Mouse (Mus musculus) forebrain, embryonic 14.5 days (tissue): ENCODE measurements around the gene Psmb7. TPM values are rescaled to one million over a fixed set of nuclear protein-coding genes. Genes with fewer than 3 reads are reported as not detected.
A peak's percentile ranks its signal among the peaks of the same experiment; 100 is the strongest.

ENCODE experiments used
- ATAC-seq: fragments of 200-750 bp; cut with Nextera tagmentation; 2 replicates; pipeline ENCODE4 v1.8.0; 2017; ENCODE audit warnings: mild to moderate bottlenecking, moderate library complexity
- DNase-seq: peaks from one replicate; pipeline ENCODE4 v3.0.0-alpha.2; 2015; ENCODE audit warnings: low spot score
- H3K27ac ChIP-seq: fragments of 300-500 bp; sonication (generic); 2 replicates; pipeline ENCODE4 v1.5.1; 2014; ENCODE audit warnings: low read depth, mild to moderate bottlenecking, control low read depth, low read length, moderate library complexity
- H3K27me3 ChIP-seq: fragments of 300-500 bp; sonication (generic); replicated peaks from 2 replicates; pipeline ENCODE4 v1.6.1; 2014; ENCODE audit warnings: low read length, control low read depth, mixed read lengths; ENCODE audit not compliant: control insufficient read depth, insufficient read depth
- H3K36me3 ChIP-seq: fragments of 300-500 bp; sonication (generic); 2 replicates; pipeline ENCODE4 v1.6.1; 2014; ENCODE audit warnings: low read length, control low read depth; ENCODE audit not compliant: control insufficient read depth, insufficient read depth
- H3K4me1 ChIP-seq: fragments of 300-500 bp; sonication (generic); 2 replicates; pipeline ENCODE4 v1.6.1; 2014; ENCODE audit warnings: antibody characterized with exemption, low read length, control low read depth; ENCODE audit not compliant: control insufficient read depth, insufficient read depth
- H3K4me2 ChIP-seq: fragments of 300-500 bp; sonication (generic); 2 replicates; pipeline ENCODE4 v1.6.1; 2014; ENCODE audit warnings: mild to moderate bottlenecking, control low read depth, low read length
- H3K4me3 ChIP-seq: fragments of 300-500 bp; sonication (generic); 2 replicates; pipeline ENCODE4 v1.5.1; 2014; ENCODE audit warnings: low read depth, low read length, control low read depth
- H3K9ac ChIP-seq: fragments of 300-500 bp; sonication (generic); 2 replicates; pipeline ENCODE4 v1.6.1; 2014; ENCODE audit warnings: mild to moderate bottlenecking, low read length, control low read depth, moderate library complexity
- H3K9me3 ChIP-seq: fragments of 300-500 bp; sonication (generic); replicated peaks from 2 replicates; pipeline ENCODE4 v1.6.1; 2016; ENCODE audit warnings: low read length, control low read depth, mixed read lengths; ENCODE audit not compliant: control insufficient read depth
- WGBS: fragments of 180-500 bp; shearing (Covaris S2); extraction: QIAGEN DNeasy Blood & Tissue Kit; methylation state at CpG from one replicate; pipeline ENCODE4 v1.1.7; 2014; 5-methylcytosine and 5-hydroxymethylcytosine counted together
- polyA plus RNA-seq: library from polyadenylated mRNA; unstranded; fragments of >200 nt; fragmentation: Nextera tagmentation; extraction: Ambion mirVana; gene quantifications from 2 replicates; pipeline ENCODE4 v1.2.1, GENCODE M21; 2014

Psmb7 gene
- polyA plus RNA-seq, 1 experiment from 2014 or later, result 382 TPM

GRCm38 (mm10) chr2:38675366-38675969, 31.6 kb upstream of the Psmb7 start:
- H3K27ac ChIP-seq, result no peak overlapping the region
- H3K4me2 ChIP-seq, result no peak overlapping the region
- H3K9me3 ChIP-seq, result no peaks in the 10 kb centered on the region
- H3K4me3 ChIP-seq, result no peak overlapping the region
- no peaks in the 10 kb centered on the region for H3K36me3 ChIP-seq
- H3K4me1 ChIP-seq, result no peaks in the 10 kb centered on the region
- no peak overlapping the region for H3K9ac ChIP-seq
- H3K27me3 ChIP-seq, result no peaks in the 10 kb centered on the region
- DNase-seq (no peak), ATAC-seq (no peak)
- WGBS, result 63% methylated on average over 9 of the region's 9 CpGs

GRCm38 (mm10) chr2:38672496-38672895, 28.6 kb upstream of the Psmb7 start:
- H3K4me3 ChIP-seq, result no peak overlapping the region
- no peaks in the 10 kb centered on the region for H3K36me3 ChIP-seq
- no peak overlapping the region for H3K9ac ChIP-seq
- no peak overlapping the region for H3K4me2 ChIP-seq
- DNase-seq (no peak), ATAC-seq (no peak)
- H3K27ac ChIP-seq, result no peak overlapping the region
- H3K9me3 ChIP-seq, result no peaks in the 10 kb centered on the region
- WGBS, result 68% methylated on average over 11 of the region's 11 CpGs
- H3K27me3 ChIP-seq, result no peaks in the 10 kb centered on the region
- no peaks in the 10 kb centered on the region for H3K4me1 ChIP-seq

DNA sequence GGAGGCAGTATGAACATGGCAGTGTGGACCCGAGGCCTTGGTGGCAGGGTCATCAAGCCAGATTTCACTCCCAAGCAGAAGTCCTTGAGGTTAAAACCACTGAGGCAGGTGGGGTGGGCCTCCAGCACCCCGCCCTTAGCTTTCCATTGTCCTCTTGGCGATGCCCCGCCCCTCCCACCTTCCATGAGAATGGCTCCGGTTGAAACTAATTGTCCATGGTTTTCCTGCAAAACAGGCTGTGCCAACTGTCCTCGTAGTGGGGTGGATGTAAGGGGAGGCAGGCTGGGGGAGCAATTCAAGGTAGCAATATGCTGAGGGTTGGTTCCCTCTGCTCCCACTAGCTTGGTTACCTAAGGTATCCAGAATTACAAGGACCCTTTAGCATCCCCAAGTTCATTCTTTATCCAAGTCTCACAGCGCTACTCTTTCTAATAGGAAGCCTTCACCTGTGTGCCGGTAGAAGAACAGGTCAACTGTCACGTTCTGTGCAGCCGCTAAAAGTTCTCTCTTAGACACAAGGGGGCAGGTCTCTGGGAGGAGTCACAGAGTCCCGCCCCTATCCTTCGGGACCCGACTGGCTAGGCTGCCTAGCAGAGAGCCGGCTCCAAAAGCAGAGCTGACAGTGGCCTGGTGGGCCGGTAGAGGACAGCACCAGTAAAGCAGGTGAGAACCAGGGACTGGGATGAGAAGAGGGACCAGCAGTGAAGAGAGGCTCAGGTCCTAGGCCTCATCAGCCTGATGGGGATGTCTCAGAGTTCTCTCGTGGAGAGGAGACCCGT, 25.1 kb upstream of the Psmb7 start:
- WGBS, result 11% methylated on average over 17 of the region's 17 CpGs
- H3K9me3 ChIP-seq, result no peaks in the 10 kb centered on the region
- H3K27ac ChIP-seq, result no peak overlapping the region
- H3K4me1 ChIP-seq, result no peaks in the 10 kb centered on the region
- no peak overlapping the region for H3K4me3 ChIP-seq
- H3K9ac ChIP-seq, result no peak overlapping the region
- no peaks in the 10 kb centered on the region for H3K27me3 ChIP-seq
- DNase-seq (no peak), ATAC-seq (peak; percentile 46; the same call in 1 of the 2 replicates)
- H3K4me2 ChIP-seq, result peak overlapping the region; percentile 27; the same call in 1 of the 2 replicates
- no peaks in the 10 kb centered on the region for H3K36me3 ChIP-seq

DNA sequence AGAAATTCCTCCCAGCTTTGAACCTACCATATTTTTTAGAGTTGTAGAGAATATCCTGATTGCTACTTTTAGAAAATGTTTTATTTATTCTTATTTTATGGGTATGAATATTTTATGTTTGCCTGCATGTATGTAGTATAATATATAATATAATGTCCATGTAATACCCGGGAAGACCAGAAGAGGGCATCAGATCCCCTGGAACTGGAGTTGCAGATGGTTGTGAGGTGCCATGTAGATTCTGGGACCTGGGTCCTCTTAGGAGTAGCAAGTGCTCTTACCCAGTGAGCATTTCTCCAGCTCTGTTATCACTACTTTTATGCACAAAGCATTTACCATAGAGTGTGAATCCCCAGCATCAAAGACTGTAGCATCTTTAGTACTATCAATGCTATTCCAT, 17.5 kb upstream of the Psmb7 start:
- no peaks in the 10 kb centered on the region for H3K27me3 ChIP-seq
- DNase-seq (no peak), ATAC-seq (no peak)

GRCm38 (mm10) chr2:38658338-38658836, 14.5 kb upstream of the Psmb7 start:
- Histone ChIP-seq H3K4me2 (peak overlapping the region; percentile 60), H3K27ac (peak overlapping the region; percentile 55), H3K4me1 (no peaks in the 10 kb centered on the region), H3K4me3 (peak overlapping the region; percentile 35), H3K36me3 (no peaks in the 10 kb centered on the region), H3K9ac (peak overlapping the region; percentile 60), H3K9me3 (no peaks in the 10 kb centered on the region), H3K27me3 (no peaks in the 10 kb centered on the region)
- peak; percentile 98 for ATAC-seq
- under 1% methylated on average over 25 of the region's 25 CpGs for WGBS
- peak; percentile 90 for DNase-seq

More for the DNA sequence above, 17.5 kb upstream of the Psmb7 start:
- no peak overlapping the region for H3K9ac ChIP-seq
- H3K4me2 ChIP-seq, result no peak overlapping the region
- no peaks in the 10 kb centered on the region for H3K4me1 ChIP-seq
- no peak overlapping the region for H3K27ac ChIP-seq
- H3K36me3 ChIP-seq, result no peaks in the 10 kb centered on the region
- no peaks in the 10 kb centered on the region for H3K9me3 ChIP-seq
- 5% methylated on average over 1 of the region's 1 CpGs for whole genome bisulfite sequencing
- H3K4me3 ChIP-seq, result no peak overlapping the region

- H3K9me3 ChIP-seq, result no peaks in the 10 kb centered on the region
- no peaks in the 10 kb centered on the region for H3K4me1 ChIP-seq
- no peak for ATAC-seq
- 64% methylated on average over 2 of the region's 2 CpGs for WGBS
- no peaks in the 10 kb centered on the region for H3K36me3 ChIP-seq
- DNase-seq, result no peak
- no peak overlapping the region for H3K4me3 ChIP-seq
- H3K27me3 ChIP-seq, result no peaks in the 10 kb centered on the region
- H3K4me2 ChIP-seq, result no peak overlapping the region
- H3K27ac ChIP-seq, result no peak overlapping the region
- no peak overlapping the region for H3K9ac ChIP-seq
These were observed 9.8 kb upstream of the Psmb7 start for GRCm38 (mm10) chr2:38653694-38654093.

GRCm38 (mm10) chr2:38653293-38653619, 9.4 kb upstream of the Psmb7 start:
- Histone ChIP-seq H3K4me3 (no peak overlapping the region), H3K9ac (no peak overlapping the region), H3K27ac (no peak overlapping the region), H3K27me3 (no peaks in the 10 kb centered on the region), H3K9me3 (no peaks in the 10 kb centered on the region), H3K4me2 (no peak overlapping the region), H3K36me3 (no peaks in the 10 kb centered on the region), H3K4me1 (no peaks in the 10 kb centered on the region)
- ATAC-seq, result no peak
- DNase-seq, result no peak
- WGBS, result 92% methylated on average over 5 of the region's 5 CpGs

DNA sequence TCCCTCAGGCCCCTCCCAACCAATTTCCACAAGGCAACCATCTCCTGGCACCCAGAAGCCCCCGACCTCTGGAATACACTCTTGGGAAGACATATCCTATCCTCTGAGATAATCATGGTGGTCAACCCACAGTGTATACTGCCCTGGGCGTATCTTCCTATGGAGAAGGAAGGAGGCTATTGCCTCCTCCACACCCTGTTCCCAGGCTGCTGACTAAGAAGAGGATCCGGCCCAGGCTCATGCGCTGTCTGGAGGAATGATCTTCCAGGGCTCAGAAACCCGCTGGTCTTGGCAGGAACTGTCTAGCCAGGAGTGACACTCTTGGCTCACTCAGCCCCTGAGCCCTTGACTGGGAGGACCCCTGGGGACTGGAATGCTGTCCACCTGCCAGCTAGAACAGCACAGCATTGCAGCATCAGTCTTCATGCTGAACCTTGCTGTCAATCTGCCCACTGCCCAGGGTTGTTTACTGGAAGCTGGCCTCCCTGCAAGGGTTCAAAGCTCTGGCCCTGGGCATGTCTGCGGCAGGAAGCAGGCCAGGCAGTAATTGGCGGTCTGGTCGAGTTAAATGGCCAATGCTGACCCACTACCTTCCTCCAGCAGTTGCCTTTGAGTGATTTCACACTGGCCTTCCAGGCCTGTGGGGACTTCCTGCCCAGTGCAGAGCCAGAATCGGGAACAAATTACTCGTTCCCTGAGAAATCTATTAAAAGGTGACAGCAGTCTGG, 8.8 kb upstream of the Psmb7 start:
- no peaks in the 10 kb centered on the region for H3K9me3 ChIP-seq
- H3K9ac ChIP-seq, result no peak overlapping the region
- H3K4me3 ChIP-seq, result no peak overlapping the region
- 75% methylated on average over 10 of the region's 10 CpGs for WGBS
- H3K27ac ChIP-seq, result no peak overlapping the region
- ATAC-seq (no peak), DNase-seq (no peak)
- no peak overlapping the region for H3K4me2 ChIP-seq
- H3K4me1 ChIP-seq, result no peaks in the 10 kb centered on the region
- H3K36me3 ChIP-seq, result no peaks in the 10 kb centered on the region
- no peaks in the 10 kb centered on the region for H3K27me3 ChIP-seq
